21 mouse cellular contexts compared by ENCODE assay signal in genomic region chr4:33260311-33260710, GRCm38 (mm10). TPM values are rescaled to one million over a fixed set of nuclear protein-coding genes. Genes with fewer than 3 reads are reported as not detected.
DNase-seq lines count a peak whose midpoint lies in the region; ATAC-seq and TF ChIP-seq lines count a peak whose summit lies in the region.
"Had no signal": no experiment of that assay in that cellular context is flagged by ENCODE, and none has a peak within 500 bp of the region (broad histone marks: within the 10 kb centered on the region; RNA-seq: fewer than 3 reads in every experiment).

No protein-coding gene starts in this region.

- intact Hi-C loops in heart, adult 2 months (cut with DNase I), result loop anchor here (2.0 to 5.0 kb wide), 2 partner anchors 32 to 203 kb away; no protein-coding TSS in a partner anchor

- 0 out of 2 replicates have a peak, but pooled peaks cover 3% of the 10 kb centered on the region for H3K36me3 ChIP-seq in heart, adult 2 months (ENCODE audit: control insufficient read depth, insufficient read depth, low read length)
- H3K36me3 ChIP-seq in lung, embryonic 16.5 days (ENCODE audit: control insufficient read depth, insufficient read depth, low read length), result no peaks in the 10 kb centered on the region
- H3K36me3 ChIP-seq: hindbrain, embryonic 10.5 days had no signal

- H3K4me1 ChIP-seq in heart, adult 2 months (ENCODE audit: control insufficient read depth, insufficient read depth, low read length), result peaks cover 4% of the 10 kb centered on the region
- peaks cover 24% of the 10 kb centered on the region for H3K4me1 ChIP-seq in lung, embryonic 16.5 days (replicated peaks; ENCODE audit: control insufficient read depth, insufficient read depth, low read length)

- no peaks in the 10 kb centered on the region for H3K9me3 ChIP-seq in lung, embryonic 16.5 days (ENCODE audit: control insufficient read depth, low read length)
- H3K9me3 ChIP-seq: hindbrain, embryonic 10.5 days; megakaryocyte, embryonic 14.5 days had no signal

- no peak for DNase-seq in heart, adult 2 months
- no peak for DNase-seq in heart, adult 9 months (ENCODE audit: low spot score in 2 of 2)
- no peak for DNase-seq in lung, postnatal 14 days
- DNase-seq in ZHBTc4 (ENCODE audit: low read depth, low spot score), result peak; percentile 44
- DNase-seq in right cerebral cortex, postnatal 14 days, result no peak
- DNase-seq in urinary bladder, postnatal 36 days (ENCODE audit: low spot score in 2 of 2), result no peak
- DNase-seq: cerebellum, adult 8-10 months; gastrocnemius, postnatal 36 days; kidney, adult 18-20 months; layer of hippocampus, postnatal 36 days; lung, postnatal 10 days; midbrain, embryonic 14.5 days; spleen, adult 18-20 months; thymus, postnatal 4 days had no signal

- no peak for TF ChIP-seq POLR2A in heart, adult 2 months (IDR thresholded peaks at IDR 0.05; ENCODE audit: insufficient read depth, low read depth, low read length)

- H3K4me3 ChIP-seq in heart, adult 2 months, result no peak overlapping the region
- no peak overlapping the region for H3K4me3 ChIP-seq in lung, embryonic 16.5 days (ENCODE audit: low read length)
- H3K4me3 ChIP-seq: hindbrain, embryonic 10.5 days; layer of hippocampus, adult 2 months; megakaryocyte, embryonic 14.5 days had no signal

- H3K9ac ChIP-seq in heart, adult 2 months (ENCODE audit: low read depth, low read length), result no peak overlapping the region
- no peak overlapping the region for H3K9ac ChIP-seq in lung, embryonic 16.5 days (ENCODE audit: low read length)

- no peaks in the 10 kb centered on the region for H3K79me2 ChIP-seq in heart, adult 2 months (replicated peaks; ENCODE audit: control insufficient read depth, insufficient read depth, low read length)

- H3K27ac ChIP-seq in heart, adult 2 months, result peak overlapping the region; percentile 84; the same call in 1 of the 2 replicates
- peak overlapping the region; percentile 89 for H3K27ac ChIP-seq in lung, embryonic 16.5 days (ENCODE audit: low read length)
- H3K27ac ChIP-seq: hindbrain, embryonic 10.5 days; hindbrain, postnatal 0 days; layer of hippocampus, adult 2 months had no signal

- TF ChIP-seq CTCF in heart, adult 2 months (IDR thresholded peaks at IDR 0.05), result no peak

- no peaks in the 10 kb centered on the region for H3K27me3 ChIP-seq in heart, adult 2 months (ENCODE audit: control insufficient read depth, insufficient read depth, low read length)
- no peaks in the 10 kb centered on the region for H3K27me3 ChIP-seq in lung, embryonic 16.5 days (ENCODE audit: control insufficient read depth, insufficient read depth, low read depth, low read length)
- H3K27me3 ChIP-seq: megakaryocyte, embryonic 14.5 days had no signal

- no peak for TF ChIP-seq EP300 in heart, adult 2 months (IDR thresholded peaks at IDR 0.05; ENCODE audit: insufficient read depth, low read depth, low read length)

- no peak for ATAC-seq in lung, embryonic 16.5 days (ENCODE audit: low read depth)
- ATAC-seq: forebrain, embryonic 14.5 days; hindbrain, postnatal 0 days had no signal

- no peak overlapping the region for H3K4me2 ChIP-seq in lung, embryonic 16.5 days (ENCODE audit: low read depth, low read length)

RNA-seq across cellular contexts. Expression of gene Pnrc1, which starts 29.7 kb away (rescaled TPM):
- 100 to 1,000 TPM; 151 to 170 TPM for total RNA-seq in heart, adult 2 months (2021)
- 39.8 and 40.5 TPM in 2 replicates for polyA plus RNA-seq in heart, adult 2 months (2012; rRNA removed)
- polyA plus RNA-seq in lung, embryonic 16.5 days (2015; fragmentation: Nextera tagmentation; extraction: Ambion mirVana), result 108 and 118 TPM in 2 replicates

RNA-seq across cellular contexts. Expression of gene Rngtt, which starts 49.8 kb away (rescaled TPM):
- total RNA-seq in heart, adult 2 months (2021), result 10 to 100 TPM in 1 of 2 experiments, 1 to 10 TPM in 1; 8.9 to 10.9 TPM
- 2.9 and 3.9 TPM in 2 replicates for polyA plus RNA-seq in heart, adult 2 months (2012; rRNA removed)
- polyA plus RNA-seq in lung, embryonic 16.5 days (2015; fragmentation: Nextera tagmentation; extraction: Ambion mirVana), result 20.0 and 22.0 TPM in 2 replicates

RNA-seq across cellular contexts. Expression of gene Srsf12, which starts 51.5 kb away (rescaled TPM):
- not detected for total RNA-seq in heart, adult 2 months (2021)
- not detected in 2 replicates for polyA plus RNA-seq in heart, adult 2 months (2012; rRNA removed)
- 3.2 and 3.4 TPM in 2 replicates for polyA plus RNA-seq in lung, embryonic 16.5 days (2015; fragmentation: Nextera tagmentation; extraction: Ambion mirVana)
- total RNA-seq: gastrocnemius, postnatal 36 days; liver, adult 2 months had no signal
